ENCODE assay signal across 20 mouse cellular contexts in genomic region chr10:8825874-8826273, GRCm38 (mm10). TPM values are rescaled to one million over a fixed set of nuclear protein-coding genes. Genes with fewer than 3 reads are reported as not detected.
DNase-seq lines count a peak whose midpoint lies in the region; ATAC-seq lines count a peak whose summit lies in the region.
"Had no signal": no experiment of that assay in that cellular context is flagged by ENCODE, and none has a peak within 500 bp of the region (broad histone marks: within the 10 kb centered on the region; RNA-seq: fewer than 3 reads in every experiment).

No protein-coding gene starts in this region.

- peak; percentile 54 to 71 for DNase-seq in cerebellum, postnatal 10 days
- DNase-seq in cerebellum, adult 11-12 months = no peak
- no peak for DNase-seq in kidney, postnatal 4 days
- DNase-seq in layer of hippocampus, adult 9-11 months = no peak
- DNase-seq in right cerebral cortex, postnatal 25 days = no peak
- DNase-seq: cerebellum, adult 18-20 months; embryo, embryonic 11 days; gastrocnemius, postnatal 10 days; kidney, adult 8-10 months; liver, postnatal 0 days; spleen, adult 18-20 months; thymus, postnatal 36 days had no signal

- H3K27ac ChIP-seq in kidney, embryonic 15.5 days = no peak overlapping the region
- H3K27ac ChIP-seq in limb, embryonic 13.5 days = no peak overlapping the region
- H3K27ac ChIP-seq in neural tube, embryonic 13.5 days (replicated peaks) = no peak overlapping the region
- H3K27ac ChIP-seq: macrophage; stomach, postnatal 0 days had no signal

- 0 out of 2 replicates have a peak, but pooled peaks have one; percentile 52 for ATAC-seq in kidney, embryonic 15.5 days (replicated peaks; ENCODE audit: low FRiP score)
- peak; percentile 54 for ATAC-seq in limb, embryonic 13.5 days (ENCODE audit: low FRiP score, low read depth)
- 0 out of 2 replicates have a peak, but pooled peaks have one; percentile 37 for ATAC-seq in neural tube, embryonic 13.5 days (ENCODE audit: low read depth)
- ATAC-seq: activated CD4-positive, CD25-positive, alpha-beta regulatory T cell, adult 4 months; liver, postnatal 0 days had no signal

- no peaks in the 10 kb centered on the region for H3K27me3 ChIP-seq in kidney, embryonic 15.5 days
- H3K27me3 ChIP-seq in limb, embryonic 13.5 days = peaks cover 10% of the 10 kb centered on the region; the same call in 1 of the 2 replicates
- H3K27me3 ChIP-seq in neural tube, embryonic 13.5 days = no peaks in the 10 kb centered on the region
- H3K27me3 ChIP-seq: CH12.LX had no signal

- H3K9me3 ChIP-seq in kidney, embryonic 15.5 days (replicated peaks) = no peaks in the 10 kb centered on the region
- H3K9me3 ChIP-seq in limb, embryonic 13.5 days = no peaks in the 10 kb centered on the region
- no peaks in the 10 kb centered on the region for H3K9me3 ChIP-seq in neural tube, embryonic 13.5 days

- no peak overlapping the region for H3K9ac ChIP-seq in kidney, embryonic 15.5 days
- no peak overlapping the region for H3K9ac ChIP-seq in limb, embryonic 13.5 days
- H3K9ac ChIP-seq in neural tube, embryonic 13.5 days = no peak overlapping the region
- H3K9ac ChIP-seq: liver, postnatal 0 days had no signal

- H3K4me2 ChIP-seq in kidney, embryonic 15.5 days = no peak overlapping the region
- H3K4me2 ChIP-seq in limb, embryonic 13.5 days (replicated peaks) = no peak overlapping the region
- no peak overlapping the region for H3K4me2 ChIP-seq in neural tube, embryonic 13.5 days
- H3K4me2 ChIP-seq: heart, embryonic 11.5 days had no signal

- no peaks in the 10 kb centered on the region for H3K36me3 ChIP-seq in kidney, embryonic 15.5 days
- H3K36me3 ChIP-seq in limb, embryonic 13.5 days = no peaks in the 10 kb centered on the region
- no peaks in the 10 kb centered on the region for H3K36me3 ChIP-seq in neural tube, embryonic 13.5 days

- no peak overlapping the region for H3K4me3 ChIP-seq in kidney, embryonic 15.5 days (replicated peaks)
- no peak overlapping the region for H3K4me3 ChIP-seq in limb, embryonic 13.5 days
- no peak overlapping the region for H3K4me3 ChIP-seq in neural tube, embryonic 13.5 days

- 34% methylated on average over 9 of the region's 9 CpGs for WGBS in kidney, embryonic 15.5 days
- 30% methylated on average over 9 of the region's 9 CpGs for WGBS in limb, embryonic 13.5 days
- 40% methylated on average over 9 of the region's 9 CpGs for WGBS in neural tube, embryonic 13.5 days

- H3K4me1 ChIP-seq in kidney, embryonic 15.5 days = peaks cover 23% of the 10 kb centered on the region
- H3K4me1 ChIP-seq in limb, embryonic 13.5 days = peaks cover 31% of the 10 kb centered on the region
- H3K4me1 ChIP-seq in neural tube, embryonic 13.5 days (replicated peaks) = no peaks in the 10 kb centered on the region

RNA-seq across cellular contexts. Expression of gene Sash1, which starts 60.0 kb away (rescaled TPM):
- 5.1 and 5.7 TPM in 2 replicates for polyA plus RNA-seq in kidney, embryonic 15.5 days (2015; fragmentation: Nextera tagmentation; extraction: Ambion mirVana)
- 6.5 TPM in 2 replicates for polyA plus RNA-seq in limb, embryonic 13.5 days (2015; fragmentation: Nextera tagmentation; extraction: Ambion mirVana)
- 2.9 and 4.4 TPM in 2 replicates for polyA plus RNA-seq in neural tube, embryonic 13.5 days (2015; fragmentation: Nextera tagmentation; extraction: Ambion mirVana)

Comparison
In these comparisons a context has a peak if more than half of its experiments do, and no peak if none do; other contexts are left out.
1. DNase-seq: peak in cerebellum, postnatal 10 days (2 of 2); none in cerebellum, adult 11-12 months (single experiment), kidney, postnatal 4 days (0 of 2), layer of hippocampus, adult 9-11 months (single experiment) and right cerebral cortex, postnatal 25 days (single experiment).
2. Peak in every context shown above with its lines, with median percentiles within 50 percentile points of each other: ATAC-seq.